Mouse (Mus musculus): ENCODE measurements around the gene Nipbl. TPM values are rescaled to one million over a fixed set of nuclear protein-coding genes. Genes with fewer than 3 reads are reported as not detected.

The Nipbl gene
- polyA plus RNA-seq, 1 experiment = 23.7 TPM

DNA sequence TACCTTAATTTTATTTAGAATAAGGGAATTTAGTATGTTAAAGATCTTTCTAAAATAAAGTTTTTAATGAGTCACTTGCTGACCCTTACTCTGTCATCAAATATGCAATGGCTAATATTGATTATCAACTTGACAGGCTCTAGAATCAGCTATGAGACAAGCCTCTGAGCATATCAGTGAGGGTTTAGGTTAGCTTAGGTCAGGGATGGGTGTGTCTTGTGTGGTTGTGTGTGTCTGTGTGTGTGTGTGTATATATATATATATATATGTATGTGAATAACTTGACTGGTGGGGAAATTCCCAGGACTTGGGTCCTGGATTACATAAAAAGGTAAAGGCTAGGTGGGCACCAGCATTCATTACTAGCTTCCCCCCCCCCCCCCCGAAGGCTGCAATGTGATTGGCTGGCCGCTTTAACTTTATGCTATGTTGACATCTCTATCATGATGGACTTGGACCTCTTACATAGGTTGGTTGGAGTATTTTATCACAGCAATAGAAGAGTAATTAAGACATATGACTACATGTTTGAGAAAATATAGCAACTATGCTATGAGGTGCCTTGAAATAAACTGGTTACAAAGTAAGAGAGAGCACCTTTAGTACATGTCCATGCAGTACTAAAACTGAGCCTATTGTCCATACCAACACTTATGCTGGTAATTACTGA is 97.0 kb downstream of the Nipbl start:
- TF ChIP-seq CTCF (IDR thresholded peaks at IDR 0.05; ENCODE audit: control insufficient read depth, insufficient read depth, low read length) = no peak
- no peak for TF ChIP-seq POLR2A (IDR thresholded peaks at IDR 0.05; ENCODE audit: borderline replicate concordance, control insufficient read depth, low read depth, low read length)
- Histone ChIP-seq H3K27ac (ENCODE audit: control insufficient read depth, insufficient read depth, low read depth, low read length, poor library complexity) (no peak overlapping the region), H3K4me3 (replicated peaks; ENCODE audit: control insufficient read depth, low read depth, low read length) (no peak overlapping the region), H3K4me1 (ENCODE audit: control insufficient read depth, insufficient read depth, low read length) (no peaks in the 10 kb centered on the region)
- WGBS = 96% methylated on average over 2 of the region's 2 CpGs

DNA sequence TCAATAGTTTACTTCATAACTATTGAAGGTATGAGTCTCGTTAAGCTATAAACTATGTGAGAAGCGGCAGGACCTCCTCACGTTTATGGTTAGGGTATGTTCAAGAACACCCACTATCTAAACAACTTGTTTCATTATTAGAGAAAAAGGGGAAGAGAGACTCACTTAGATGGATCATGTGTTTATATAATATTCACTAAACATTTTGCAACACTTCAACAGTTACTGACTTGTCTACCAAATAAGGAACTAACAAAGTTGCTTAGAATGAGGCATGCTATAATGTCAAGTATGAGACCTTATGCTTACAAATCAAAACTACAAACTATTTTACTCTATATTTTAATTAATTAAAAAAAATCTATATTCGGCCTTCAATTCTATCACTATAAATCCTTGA is 103.7 kb downstream of the Nipbl start:
- Histone ChIP-seq H3K4me1 (ENCODE audit: control insufficient read depth, insufficient read depth, low read length) (no peaks in the 10 kb centered on the region), H3K27ac (ENCODE audit: control insufficient read depth, insufficient read depth, low read depth, low read length, poor library complexity) (no peak overlapping the region), H3K4me3 (replicated peaks; ENCODE audit: control insufficient read depth, low read depth, low read length) (no peak overlapping the region)
- no peak for TF ChIP-seq CTCF (IDR thresholded peaks at IDR 0.05; ENCODE audit: control insufficient read depth, insufficient read depth, low read length)
- no peak for TF ChIP-seq POLR2A (IDR thresholded peaks at IDR 0.05; ENCODE audit: borderline replicate concordance, control insufficient read depth, low read depth, low read length)
- 69% methylated on average over 4 of the region's 4 CpGs for WGBS

- Histone ChIP-seq H3K4me3 (replicated peaks; ENCODE audit: control insufficient read depth, low read depth, low read length) (no peak overlapping the region), H3K4me1 (ENCODE audit: control insufficient read depth, insufficient read depth, low read length) (no peaks in the 10 kb centered on the region), H3K27ac (ENCODE audit: control insufficient read depth, insufficient read depth, low read depth, low read length, poor library complexity) (no peak overlapping the region)
- WGBS = 77% methylated on average over 3 of the region's 3 CpGs
- TF ChIP-seq CTCF (IDR thresholded peaks at IDR 0.05; ENCODE audit: control insufficient read depth, insufficient read depth, low read length) (no peak), POLR2A (IDR thresholded peaks at IDR 0.05; ENCODE audit: borderline replicate concordance, control insufficient read depth, low read depth, low read length) (no peak)
Measured at GRCm38 (mm10) chr15:8331547-8331946, 112.7 kb downstream of the Nipbl start.

DNA sequence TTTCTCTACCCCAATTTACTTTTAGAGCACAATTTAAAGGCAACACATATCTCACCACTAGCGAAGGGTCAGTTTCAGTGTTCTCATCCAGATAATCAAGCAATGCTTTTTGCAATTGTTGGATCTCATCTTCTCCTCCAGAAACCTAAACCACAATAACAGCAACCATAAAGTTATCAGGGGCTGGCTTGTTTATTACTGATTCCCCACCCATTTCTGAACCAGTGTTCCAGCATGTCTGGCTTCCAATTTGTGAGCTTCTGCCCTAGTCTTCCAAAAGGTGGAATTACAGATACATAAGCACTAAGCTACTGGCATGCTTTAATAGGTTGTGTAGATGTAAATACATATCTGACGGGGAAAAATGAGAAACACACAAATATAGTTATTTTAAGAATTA is 118.6 kb downstream of the Nipbl start:
- no peak overlapping the region for H3K4me3 ChIP-seq (replicated peaks; ENCODE audit: control insufficient read depth, low read depth, low read length)
- TF ChIP-seq POLR2A (IDR thresholded peaks at IDR 0.05; ENCODE audit: borderline replicate concordance, control insufficient read depth, low read depth, low read length) (no peak), CTCF (IDR thresholded peaks at IDR 0.05; ENCODE audit: control insufficient read depth, insufficient read depth, low read length) (no peak)
- no peak overlapping the region for H3K27ac ChIP-seq (ENCODE audit: control insufficient read depth, insufficient read depth, low read depth, low read length, poor library complexity)
- no peaks in the 10 kb centered on the region for H3K4me1 ChIP-seq (ENCODE audit: control insufficient read depth, insufficient read depth, low read length)
- WGBS = 75% methylated on average over 2 of the region's 2 CpGs

GRCm38 (mm10) chr15:8324833-8325232 is 119.4 kb downstream of the Nipbl start:
- 76% methylated on average over 2 of the region's 2 CpGs for WGBS
- H3K27ac ChIP-seq (ENCODE audit: control insufficient read depth, insufficient read depth, low read depth, low read length, poor library complexity) = no peak overlapping the region
- no peaks in the 10 kb centered on the region for H3K4me1 ChIP-seq (ENCODE audit: control insufficient read depth, insufficient read depth, low read length)
- TF ChIP-seq POLR2A (IDR thresholded peaks at IDR 0.05; ENCODE audit: borderline replicate concordance, control insufficient read depth, low read depth, low read length) (no peak), CTCF (IDR thresholded peaks at IDR 0.05; ENCODE audit: control insufficient read depth, insufficient read depth, low read length) (no peak)
- H3K4me3 ChIP-seq (replicated peaks; ENCODE audit: control insufficient read depth, low read depth, low read length) = no peak overlapping the region

DNA sequence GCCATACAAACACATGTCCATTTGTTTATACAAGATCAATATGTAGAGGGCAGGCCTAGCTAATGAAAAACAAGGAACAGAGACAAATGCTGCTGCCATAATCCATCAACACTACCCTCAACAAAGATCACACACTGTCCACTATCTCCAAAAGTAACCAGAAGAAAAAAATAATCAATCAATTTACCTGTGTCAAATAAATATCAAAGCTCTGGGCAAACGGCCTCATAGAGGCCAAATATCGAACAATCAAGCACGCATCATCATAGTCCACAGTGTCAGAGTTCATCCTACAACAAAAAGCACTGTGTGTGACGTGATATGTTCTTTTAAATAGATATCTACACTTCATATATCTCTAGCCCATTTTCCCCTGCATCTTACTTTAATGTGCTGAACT is 120.2 kb downstream of the Nipbl start:
- Histone ChIP-seq H3K4me3 (replicated peaks; ENCODE audit: control insufficient read depth, low read depth, low read length) (no peak overlapping the region), H3K4me1 (ENCODE audit: control insufficient read depth, insufficient read depth, low read length) (no peaks in the 10 kb centered on the region), H3K27ac (ENCODE audit: control insufficient read depth, insufficient read depth, low read depth, low read length, poor library complexity) (no peak overlapping the region)
- TF ChIP-seq POLR2A (IDR thresholded peaks at IDR 0.05; ENCODE audit: borderline replicate concordance, control insufficient read depth, low read depth, low read length) (no peak), CTCF (IDR thresholded peaks at IDR 0.05; ENCODE audit: control insufficient read depth, insufficient read depth, low read length) (no peak)
- WGBS = 85% methylated on average over 4 of the region's 4 CpGs

- 94% methylated on average over 5 of the region's 5 CpGs for WGBS
Measured at GRCm38 (mm10) chr15:8321491-8321890, 122.8 kb downstream of the Nipbl start.

DNA sequence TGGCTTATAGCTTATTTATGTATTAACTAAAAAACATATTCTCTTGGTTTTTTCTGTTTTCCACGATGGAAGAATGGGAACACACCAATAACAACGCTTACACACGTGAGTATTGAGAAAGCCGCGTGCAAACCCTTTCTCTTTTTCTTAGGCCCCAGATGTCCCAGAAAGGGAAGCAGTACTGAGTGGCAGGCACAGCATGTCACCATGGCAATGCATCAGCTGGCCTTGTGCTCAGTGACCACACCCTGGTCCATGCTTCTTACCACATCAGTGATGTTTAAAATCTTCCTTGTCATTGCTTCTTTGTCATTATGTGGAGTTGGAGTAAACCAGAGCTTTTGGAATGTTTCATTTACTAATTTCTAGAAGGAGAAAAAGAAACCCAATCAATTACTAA is 125.1 kb downstream of the Nipbl start:
- TF ChIP-seq POLR2A (IDR thresholded peaks at IDR 0.05; ENCODE audit: borderline replicate concordance, control insufficient read depth, low read depth, low read length) = no peak
- no peak for TF ChIP-seq CTCF (IDR thresholded peaks at IDR 0.05; ENCODE audit: control insufficient read depth, insufficient read depth, low read length)
- WGBS = 92% methylated on average over 5 of the region's 5 CpGs

More at GRCm38 (mm10) chr15:8321491-8321890, 122.8 kb downstream of the Nipbl start:
- Histone ChIP-seq H3K27ac (ENCODE audit: control insufficient read depth, insufficient read depth, low read depth, low read length, poor library complexity) (no peak overlapping the region), H3K4me3 (replicated peaks; ENCODE audit: control insufficient read depth, low read depth, low read length) (no peak overlapping the region), H3K4me1 (ENCODE audit: control insufficient read depth, insufficient read depth, low read length) (no peaks in the 10 kb centered on the region)
- no peak for TF ChIP-seq POLR2A (IDR thresholded peaks at IDR 0.05; ENCODE audit: borderline replicate concordance, control insufficient read depth, low read depth, low read length)
- no peak for TF ChIP-seq CTCF (IDR thresholded peaks at IDR 0.05; ENCODE audit: control insufficient read depth, insufficient read depth, low read length)

GRCm38 (mm10) chr15:8317381-8317780 is 126.9 kb downstream of the Nipbl start:
- no peaks in the 10 kb centered on the region for H3K4me1 ChIP-seq (ENCODE audit: control insufficient read depth, insufficient read depth, low read length)
- no peak overlapping the region for H3K27ac ChIP-seq (ENCODE audit: control insufficient read depth, insufficient read depth, low read depth, low read length, poor library complexity)
- 89% methylated on average over 4 of the region's 4 CpGs for WGBS
- no peak overlapping the region for H3K4me3 ChIP-seq (replicated peaks; ENCODE audit: control insufficient read depth, low read depth, low read length)
- TF ChIP-seq POLR2A (IDR thresholded peaks at IDR 0.05; ENCODE audit: borderline replicate concordance, control insufficient read depth, low read depth, low read length) (no peak), CTCF (IDR thresholded peaks at IDR 0.05; ENCODE audit: control insufficient read depth, insufficient read depth, low read length) (no peak)

More for the DNA sequence above, 125.1 kb downstream of the Nipbl start:
- Histone ChIP-seq H3K4me3 (replicated peaks; ENCODE audit: control insufficient read depth, low read depth, low read length) (no peak overlapping the region), H3K27ac (ENCODE audit: control insufficient read depth, insufficient read depth, low read depth, low read length, poor library complexity) (no peak overlapping the region), H3K4me1 (ENCODE audit: control insufficient read depth, insufficient read depth, low read length) (no peaks in the 10 kb centered on the region)

Measured in bone marrow, adult 2 months (tissue).